Mouse (Mus musculus): ENCODE data around the gene Cd81. TPM values are rescaled to one million over a fixed set of nuclear protein-coding genes. Genes with fewer than 3 reads are reported as not detected.

Gene Cd81
- total and polyA plus RNA-seq, 3 experiments: 105 to 133 TPM; not detected in 1

DNA sequence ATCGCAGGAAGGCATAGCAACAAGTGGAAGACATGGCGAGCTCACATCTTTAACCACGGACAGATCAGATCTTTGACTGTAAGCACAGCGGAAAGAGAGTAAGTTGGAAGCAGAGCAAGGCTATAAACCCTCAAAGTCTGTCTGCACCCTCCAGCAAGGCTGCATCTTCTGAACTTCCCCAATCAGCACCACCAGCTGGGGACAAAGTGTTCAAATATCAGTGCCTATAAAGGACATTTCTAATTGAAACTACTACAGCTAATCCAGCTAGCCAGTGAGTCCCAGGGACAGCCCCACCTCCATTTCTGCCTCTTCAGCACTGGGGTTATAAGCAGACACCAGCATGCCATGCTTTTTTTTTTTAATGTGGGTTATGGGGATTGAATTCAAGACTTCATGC is 15.2 kb upstream of the Cd81 start (continued):
- TF ChIP-seq SMC3 (IDR thresholded peaks at IDR 0.05; ENCODE audit: low read depth, low read length) (no peak), CHD2 (IDR thresholded peaks at IDR 0.05; ENCODE audit: low read length) (no peak), USF2 (IDR thresholded peaks at IDR 0.05; ENCODE audit: borderline replicate concordance in 1 of 2, insufficient read depth in 1 of 2, low read depth in 1 of 2, low read length in 2 of 2) (no peak), RCOR1 (IDR thresholded peaks at IDR 0.05; ENCODE audit: low read depth, low read length) (no peak), UBTF (IDR thresholded peaks at IDR 0.05; ENCODE audit: borderline replicate concordance, insufficient read depth, low read depth, low read length) (no peak), POLR2AphosphoS2 (IDR thresholded peaks at IDR 0.05; ENCODE audit: low read length) (no peak), ELF1 (IDR thresholded peaks at IDR 0.05; ENCODE audit: low read depth, low read length) (no peak), TAL1 (IDR thresholded peaks at IDR 0.05; ENCODE audit: low read length) (peak; percentile 29), SIN3A (IDR thresholded peaks at IDR 0.05; ENCODE audit: low read length) (peak; percentile 31)

DNA sequence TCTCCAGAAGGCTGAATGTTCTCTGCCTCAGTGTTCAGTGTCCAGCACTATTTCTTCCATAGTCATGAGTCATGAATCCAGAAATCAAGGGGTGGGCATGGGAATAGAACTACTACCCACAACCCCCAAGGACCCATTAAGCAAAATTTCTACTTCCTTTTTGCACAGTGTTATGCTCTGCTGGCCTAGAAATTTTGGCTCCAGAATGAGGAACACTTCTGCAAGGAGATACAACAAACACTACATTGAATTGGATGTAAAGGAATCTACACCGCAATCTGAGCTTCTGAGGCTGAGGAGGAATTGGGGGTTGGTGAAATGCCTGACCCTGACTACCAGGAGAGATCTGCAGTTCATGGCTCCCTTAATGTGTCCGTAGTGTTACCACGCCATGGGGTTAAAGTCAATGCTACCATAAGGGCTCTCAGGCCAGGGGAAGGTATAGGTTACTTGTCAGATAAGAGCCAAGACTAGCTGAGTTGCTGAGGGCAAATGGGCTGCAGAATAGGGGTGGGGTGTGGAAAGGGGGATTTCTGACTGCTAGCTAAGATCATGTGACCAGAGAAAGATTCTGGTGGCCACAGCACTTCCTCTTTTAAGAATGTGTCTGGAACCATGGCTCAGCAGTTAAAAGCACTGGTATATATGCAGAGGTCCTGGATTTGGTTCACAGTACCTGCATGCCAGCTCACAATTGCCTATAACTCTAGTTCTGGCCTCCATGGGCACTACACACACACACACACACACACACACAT is 14.2 kb upstream of the Cd81 start:
- H3K79me2 ChIP-seq (ENCODE audit: control insufficient read depth, insufficient read depth, low read length, poor library complexity): no peaks in the 10 kb centered on the region
- no peaks in the 10 kb centered on the region for H3K9me3 ChIP-seq (replicated peaks; ENCODE audit: insufficient read depth, low read length)
- DNase-seq (ENCODE audit: low read depth, low spot score): peak; percentile 88
- H3K4me1 ChIP-seq (ENCODE audit: control insufficient read depth in 1 of 2, insufficient read depth in 2 of 2, low read length in 2 of 2): peaks cover 51 to 68% of the 10 kb centered on the region in 2 experiments
- peak overlapping the region; percentile 72 for H3K27ac ChIP-seq (ENCODE audit: control insufficient read depth, low read depth, low read length)
- H3K27me3 ChIP-seq (ENCODE audit: control insufficient read depth in 1 of 2, insufficient read depth in 2 of 2, low read length in 2 of 2): no peaks in the 10 kb centered on the region
- H3K9ac ChIP-seq (ENCODE audit: control insufficient read depth, low read depth, low read length, poor library complexity, severe bottlenecking): peak overlapping the region; percentile 5; the same call in 1 of the 2 replicates
- H3K4me3 ChIP-seq (ENCODE audit: control insufficient read depth in 1 of 2, insufficient read depth in 1 of 2, low read depth in 2 of 2, low read length in 2 of 2): no peak overlapping the region
- H3K36me3 ChIP-seq (ENCODE audit: control insufficient read depth in 1 of 2, insufficient read depth in 2 of 2, low read length in 2 of 2): peaks cover 0 to 56% of the 10 kb centered on the region in 2 experiments; a peak in 2 of 4 replicates
- TF ChIP-seq USF2 (IDR thresholded peaks at IDR 0.05; ENCODE audit: borderline replicate concordance in 1 of 2, insufficient read depth in 1 of 2, low read depth in 1 of 2, low read length in 2 of 2) (peak in 1 of 2 experiments; percentile 79; a peak in 2 of 4 replicates), TBP (IDR thresholded peaks at IDR 0.05; ENCODE audit: low read depth, low read length) (no peak), CTCF (IDR thresholded peaks at IDR 0.05 in 2 of 3, conservative IDR thresholded peaks at IDR 0.05 in 1 of 3; ENCODE audit: control insufficient read depth in 1 of 3, insufficient read depth in 1 of 3, low read depth in 2 of 3, low read length in 3 of 3, poor library complexity in 1 of 3, severe bottlenecking in 1 of 3) (no peak), ZNF384 (IDR thresholded peaks at IDR 0.05; ENCODE audit: low read depth, low read length) (no peak), POLR2AphosphoS2 (IDR thresholded peaks at IDR 0.05; ENCODE audit: low read length) (no peak), UBTF (IDR thresholded peaks at IDR 0.05; ENCODE audit: borderline replicate concordance, insufficient read depth, low read depth, low read length) (no peak), NRF1 (IDR thresholded peaks at IDR 0.05; ENCODE audit: insufficient read depth, low read depth, low read length, poor library complexity, severe bottlenecking) (no peak), MAX (IDR thresholded peaks at IDR 0.05; ENCODE audit: low read length) (peak; percentile 65; the same call in 1 of the 2 replicates), SIN3A (IDR thresholded peaks at IDR 0.05; ENCODE audit: low read length) (0 out of 2 replicates have a peak, but pooled peaks have one; percentile 32), ZKSCAN1 (IDR thresholded peaks at IDR 0.05; ENCODE audit: low read depth, low read length) (no peak), CHD1 (IDR thresholded peaks at IDR 0.05; ENCODE audit: low read depth, low read length) (no peak), SMC3 (IDR thresholded peaks at IDR 0.05; ENCODE audit: low read depth, low read length) (no peak), ELF1 (IDR thresholded peaks at IDR 0.05; ENCODE audit: low read depth, low read length) (no peak), ETS1 (IDR thresholded peaks at IDR 0.05; ENCODE audit: low read depth, low read length) (peak; percentile 42), HCFC1 (IDR thresholded peaks at IDR 0.05; ENCODE audit: low read depth, low read length) (no peak; the same call in 1 of the 2 replicates), MXI1 (IDR thresholded peaks at IDR 0.05; ENCODE audit: low read depth, low read length) (peak; percentile 24; the same call in 1 of the 2 replicates), KAT2A (conservative IDR thresholded peaks at IDR 0.05; ENCODE audit: low read depth, low read length) (peak; percentile 33; the same call in 1 of the 2 replicates), MYC (IDR thresholded peaks at IDR 0.05; ENCODE audit: low read depth, low read length) (no peak), CHD2 (IDR thresholded peaks at IDR 0.05; ENCODE audit: low read length) (no peak), NELFE (IDR thresholded peaks at IDR 0.05; ENCODE audit: low read depth, low read length) (no peak), POLR2A (IDR thresholded peaks at IDR 0.05; ENCODE audit: control insufficient read depth in 1 of 2, insufficient read depth in 1 of 2, low read depth in 1 of 2, low read length in 2 of 2, poor library complexity in 1 of 2) (no peak), TCF12 (IDR thresholded peaks at IDR 0.05; ENCODE audit: low read depth, low read length) (no peak), RAD21 (IDR thresholded peaks at IDR 0.05; ENCODE audit: low read depth, low read length) (no peak), GABPA (IDR thresholded peaks at IDR 0.05; ENCODE audit: low read depth, low read length) (no peak), MEF2A (IDR thresholded peaks at IDR 0.05; ENCODE audit: extremely low read depth, insufficient replicate concordance, low read depth, low read length, poor library complexity, severe bottlenecking) (no peak), ZMIZ1 (IDR thresholded peaks at IDR 0.05; ENCODE audit: low read depth, low read length) (no peak), RCOR1 (IDR thresholded peaks at IDR 0.05; ENCODE audit: low read depth, low read length) (peak; percentile 56), GATA1 (IDR thresholded peaks at IDR 0.05; ENCODE audit: low read depth, low read length) (no peak), ZC3H11A (IDR thresholded peaks at IDR 0.05; ENCODE audit: low read depth, low read length) (no peak), MAFK (IDR thresholded peaks at IDR 0.05; ENCODE audit: borderline replicate concordance, low read depth, low read length) (no peak), TAL1 (IDR thresholded peaks at IDR 0.05; ENCODE audit: low read length) (no peak)

Data from MEL (cell line).